Mouse (Mus musculus) gastrocnemius, postnatal 14 days (tissue): Measurements from ENCODE around the gene Pacrg. TPM values are rescaled to one million over a fixed set of nuclear protein-coding genes. Genes with fewer than 3 reads are reported as not detected.

Experiments used
- DNase-seq: peaks from one replicate; pipeline ENCODE4 v3.0.0; 2021; ENCODE audit warnings: mixed read lengths
- intact Hi-C: fragments of 180-260 bp; cut with DNase I; formaldehyde crosslinking; loops from one replicate; pipeline ENCODE4 v1.15.1; 2025; ENCODE audit warnings: low total_unique reads
- total RNA-seq, 2 experiments: library from RNA; stranded (reverse); gene quantifications; 2 replicates each; pipeline ENCODE4 v1.2.3; 2021

Gene Pacrg
- total RNA-seq, 2 experiments from 2014 or later, result 1.8 to 2.2 TPM

- no peak for DNase-seq
- intact Hi-C loops, result no loop called here
Observed at GRCm38 (mm10) chr17:10564191-10564590, 275.9 kb downstream of the Pacrg start.

DNA sequence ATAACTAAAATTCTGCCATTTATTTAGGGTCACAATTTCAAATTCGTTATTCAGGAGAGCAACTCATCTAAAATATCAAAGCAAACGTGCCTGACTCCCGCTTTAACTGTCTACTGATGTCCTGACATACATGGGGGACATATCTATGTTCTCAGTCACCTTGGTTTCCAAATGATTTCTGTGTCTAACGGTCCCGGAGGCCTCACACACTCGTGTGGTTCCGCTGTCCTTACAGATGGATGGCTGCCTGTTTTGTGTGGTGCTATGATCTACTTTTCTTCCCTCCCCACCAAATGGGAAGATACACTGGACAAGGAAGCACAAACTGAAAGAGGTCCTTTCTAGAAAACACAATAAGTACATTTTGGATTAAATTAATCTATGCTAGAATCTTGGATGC is 277.2 kb downstream of the Pacrg start:
- no peak for DNase-seq

GRCm38 (mm10) chr17:10560053-10560452 is 280.1 kb downstream of the Pacrg start:
- intact Hi-C loops, result no loop called here
- no peak for DNase-seq

More for the DNA sequence above, 277.2 kb downstream of the Pacrg start:
- intact Hi-C loops, result no loop called here

- intact Hi-C loops, result no loop called here
- no peak for DNase-seq
Observed at GRCm38 (mm10) chr17:10558671-10559070, 281.4 kb downstream of the Pacrg start.

DNA sequence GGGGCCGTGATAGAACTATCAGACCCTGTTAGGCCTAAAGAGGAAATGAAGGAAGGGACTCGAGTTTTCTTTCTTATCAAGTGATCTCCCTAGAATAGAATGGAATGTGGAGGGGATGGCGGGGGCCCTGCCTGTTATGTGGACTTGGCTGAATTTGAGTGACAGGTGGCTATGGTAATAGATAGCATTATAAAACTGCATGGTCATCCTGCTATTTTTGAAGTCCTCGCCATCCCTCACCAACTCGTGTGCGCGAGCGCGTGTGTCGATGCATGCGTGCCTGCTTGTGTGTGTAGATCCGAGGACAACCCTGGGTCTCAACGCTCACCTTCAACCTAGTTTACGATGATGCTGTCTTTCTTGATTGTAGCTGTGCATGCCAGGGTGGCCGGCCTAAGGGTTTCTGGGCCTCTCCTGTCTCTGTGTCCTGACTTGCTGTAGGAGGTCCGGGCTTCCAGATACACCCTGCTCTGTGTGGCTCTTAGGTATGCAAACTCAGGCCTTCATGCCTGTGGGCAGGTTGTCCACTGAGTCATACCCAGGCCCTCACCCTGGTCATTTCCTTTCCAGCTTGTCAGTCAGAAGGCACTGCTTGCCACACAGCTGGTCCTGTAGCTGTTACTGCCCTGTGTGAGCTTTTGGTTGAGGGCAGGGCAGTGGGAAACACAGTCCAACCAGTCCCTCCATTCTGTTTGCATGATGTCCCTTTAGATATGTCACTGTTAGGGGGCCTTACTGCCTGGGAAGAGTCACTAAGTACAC is 287.6 kb downstream of the Pacrg start:
- intact Hi-C loops, result no loop called here
- DNase-seq, result no peak

DNA sequence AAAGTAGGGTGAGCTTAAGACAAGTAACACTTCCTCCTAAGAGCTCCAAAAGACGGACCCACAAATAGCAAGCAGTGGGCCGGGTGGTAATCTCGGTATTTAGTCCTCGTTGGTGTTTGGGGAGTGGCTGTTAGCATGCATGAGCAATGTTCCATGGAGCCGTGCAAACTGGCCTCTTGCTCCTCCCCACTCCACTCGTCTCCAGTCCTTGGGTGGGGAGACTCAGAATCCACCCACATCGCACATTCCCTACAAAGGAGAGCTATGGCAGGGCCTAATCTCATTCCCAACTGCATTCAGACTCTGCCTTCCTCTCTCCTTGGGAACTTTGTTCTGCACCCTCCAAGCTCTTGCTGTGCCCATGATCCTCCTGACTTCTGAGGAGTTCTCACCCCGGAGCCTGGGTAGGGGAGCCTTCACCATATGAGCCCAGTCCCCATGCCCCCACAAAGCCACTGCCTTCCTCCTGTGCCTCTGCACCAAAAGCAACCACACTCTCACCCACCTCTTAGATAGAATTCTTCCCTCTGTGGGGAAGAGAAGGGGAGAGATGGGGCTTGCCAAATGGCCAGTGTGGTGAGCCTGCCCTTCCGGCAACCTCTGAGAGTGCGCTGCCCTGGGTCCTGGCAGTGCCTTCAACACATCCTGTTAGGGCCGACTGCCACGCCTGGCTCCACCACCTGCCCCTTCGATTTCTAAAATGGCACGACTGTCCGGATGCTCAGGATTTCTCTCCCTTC is 289.2 kb downstream of the Pacrg start:
- intact Hi-C loops, result no loop called here
- peak; percentile 23 for DNase-seq

GRCm38 (mm10) chr17:10549825-10550224 is 290.3 kb downstream of the Pacrg start:
- intact Hi-C loops, result no loop called here

DNA sequence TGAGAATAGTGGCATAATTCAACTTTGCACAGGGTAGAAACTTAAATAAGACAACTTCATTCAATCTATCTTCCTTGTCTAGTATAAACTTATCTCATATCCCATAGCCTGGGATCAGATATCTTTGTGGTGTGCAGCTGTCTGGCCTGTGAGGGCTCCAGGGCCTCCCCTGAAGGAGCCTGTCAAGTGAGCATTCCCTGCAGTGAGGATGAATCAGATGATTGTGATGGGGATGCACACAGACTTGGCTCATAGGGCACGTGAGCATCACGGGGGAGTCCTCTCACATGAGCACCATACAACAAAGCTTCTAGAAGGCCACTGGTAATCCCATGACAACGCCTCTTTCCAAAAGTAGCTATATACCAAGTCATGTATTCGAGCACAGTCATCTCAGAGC is 291.1 kb downstream of the Pacrg start:
- DNase-seq, result no peak
- intact Hi-C loops, result no loop called here

More at GRCm38 (mm10) chr17:10549825-10550224, 290.3 kb downstream of the Pacrg start:
- DNase-seq, result no peak

DNA sequence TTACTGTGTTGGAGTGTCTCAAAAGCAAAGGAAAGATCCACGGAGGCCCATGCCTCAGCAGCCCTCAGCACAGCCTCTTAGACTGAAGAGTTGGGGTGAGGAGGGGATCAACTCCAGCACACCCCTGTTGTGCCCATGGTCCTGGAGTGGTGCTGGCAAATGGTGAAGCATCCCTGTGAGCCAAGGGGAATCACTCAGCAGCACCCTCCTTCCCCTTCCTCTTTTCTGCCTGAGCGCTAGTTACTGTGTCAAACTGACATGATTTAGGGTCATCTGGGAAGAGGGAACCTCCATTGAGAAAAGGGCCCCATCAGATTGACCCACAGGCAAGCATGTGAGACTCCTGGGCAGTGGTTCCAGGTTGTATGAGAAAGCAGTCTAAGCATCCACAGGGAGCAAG is 299.3 kb downstream of the Pacrg start:
- intact Hi-C loops, result no loop called here
- no peak for DNase-seq

DNA sequence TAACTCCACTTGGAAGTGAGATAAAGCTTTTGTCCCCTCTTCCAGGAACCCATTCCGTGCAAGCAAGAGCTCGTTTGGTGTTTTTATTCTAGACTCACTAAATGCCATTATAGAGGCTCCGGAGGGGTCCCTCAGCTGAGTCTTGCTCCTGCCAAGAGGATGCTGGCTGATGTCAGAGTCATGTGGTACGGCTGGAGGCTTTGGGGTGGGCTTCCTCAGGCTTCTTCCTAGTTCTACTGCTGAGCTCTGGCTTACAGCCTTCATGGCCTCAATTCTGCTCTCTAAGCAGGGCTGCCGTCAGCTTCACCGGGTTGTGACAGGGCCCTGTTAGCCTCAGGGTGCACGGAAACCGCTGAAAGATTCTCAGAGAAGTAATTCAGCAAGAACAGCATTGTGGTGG is 305.9 kb downstream of the Pacrg start:
- intact Hi-C loops, result no loop called here
- DNase-seq, result no peak

DNA sequence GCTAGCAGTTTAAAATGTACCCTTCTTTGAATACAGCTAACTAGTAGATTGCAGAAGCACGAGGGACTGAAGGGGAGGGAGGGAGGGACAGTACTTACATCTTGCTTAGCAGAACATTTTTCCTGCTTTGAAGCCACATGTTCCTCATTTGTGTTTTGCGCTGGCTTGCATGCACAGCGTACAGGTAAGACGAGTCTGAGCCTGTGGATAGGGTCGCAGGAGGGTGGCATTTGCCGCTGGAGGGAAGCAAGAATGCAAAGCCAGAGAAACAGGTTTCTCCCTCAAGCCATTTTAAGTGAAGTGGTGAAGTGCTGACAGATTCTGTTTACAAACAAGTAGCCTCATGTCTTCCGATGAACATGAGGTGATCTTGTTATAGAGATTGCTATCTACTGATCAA is 306.6 kb downstream of the Pacrg start:
- intact Hi-C loops, result no loop called here
- DNase-seq, result no peak

DNA sequence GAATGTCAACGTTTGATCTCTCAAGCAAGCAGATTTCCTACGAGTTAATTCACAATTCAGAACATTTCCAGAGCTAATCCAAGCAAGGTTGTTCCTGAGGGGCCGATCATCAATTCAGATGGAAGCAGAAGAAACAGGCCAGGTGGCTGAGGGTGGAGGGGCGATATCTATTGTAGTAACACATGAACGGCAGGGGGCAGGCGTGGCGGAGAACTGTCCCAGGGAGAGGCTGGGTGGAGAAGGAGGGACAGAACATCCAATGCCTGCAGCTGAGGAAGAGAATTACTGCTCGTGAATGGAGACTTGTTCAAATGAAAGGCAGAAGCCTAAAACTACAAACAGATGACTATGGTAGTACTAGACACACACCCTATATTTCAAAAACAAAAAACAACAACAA is 309.1 kb downstream of the Pacrg start:
- DNase-seq, result peak; percentile 26
- intact Hi-C loops, result no loop called here

GRCm38 (mm10) chr17:10529329-10529955 is 310.7 kb downstream of the Pacrg start:
- peak; percentile 43 for DNase-seq
- intact Hi-C loops, result no loop called here

GRCm38 (mm10) chr17:10521282-10521681 is 318.8 kb downstream of the Pacrg start:
- intact Hi-C loops, result no loop called here
- no peak for DNase-seq

DNA sequence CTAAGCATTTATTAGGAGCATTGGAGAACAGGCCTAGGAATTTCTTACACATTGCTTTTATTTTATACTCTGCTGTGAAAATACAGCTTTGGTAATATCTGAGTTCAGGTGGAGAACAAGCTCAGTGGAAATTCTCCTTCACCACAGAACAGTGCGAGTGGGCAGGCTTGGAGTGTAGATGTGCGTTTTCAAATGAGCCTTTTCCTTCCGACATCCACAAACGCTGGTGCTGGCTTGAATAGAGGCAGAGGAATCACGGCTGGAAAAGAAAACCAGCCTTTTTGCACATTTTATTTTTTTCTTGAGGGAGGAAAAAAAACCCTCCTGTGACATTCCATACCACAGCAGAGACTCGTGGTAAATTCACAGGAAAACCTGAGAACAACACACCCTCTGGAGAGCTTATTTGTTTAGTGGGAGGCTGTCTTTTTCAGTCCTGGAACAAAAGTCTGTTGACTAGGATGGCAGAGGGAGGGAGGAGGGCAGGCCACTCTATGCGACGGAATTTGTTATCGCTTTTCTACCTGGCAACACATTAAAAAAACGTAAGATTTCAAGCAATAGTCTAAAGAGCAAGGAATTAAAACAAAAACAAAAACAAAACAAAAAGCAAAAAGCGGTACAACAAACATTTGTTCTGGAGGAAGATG is 320.5 kb downstream of the Pacrg start:
- no peak for DNase-seq
- intact Hi-C loops, result no loop called here

GRCm38 (mm10) chr17:10514812-10515211 is 325.3 kb downstream of the Pacrg start:
- intact Hi-C loops, result no loop called here
- no peak for DNase-seq

GRCm38 (mm10) chr17:10510913-10511759 is 329.0 kb downstream of the Pacrg start:
- intact Hi-C loops, result no loop called here
- DNase-seq, result no peak

GRCm38 (mm10) chr17:10510467-10510866 is 329.6 kb downstream of the Pacrg start:
- intact Hi-C loops, result no loop called here
- no peak for DNase-seq

GRCm38 (mm10) chr17:10508088-10508487 is 332.0 kb downstream of the Pacrg start:
- intact Hi-C loops, result no loop called here
- no peak for DNase-seq
